Mouse (Mus musculus) midbrain, embryonic 11.5 days (tissue): ENCODE results near the gene Ccdc174. TPM values are rescaled to one million over a fixed set of nuclear protein-coding genes. Genes with fewer than 3 reads are reported as not detected.

Source experiments
- ATAC-seq: fragments of 200-750 bp; cut with Nextera tagmentation; 2 replicates; pipeline ENCODE4 v1.8.0; 2017; ENCODE audit warnings: moderate TSS enrichment, moderate library complexity; ENCODE audit not compliant: low FRiP score
- DNase-seq: peaks from one replicate; pipeline ENCODE4 v3.0.0; 2015; ENCODE audit warnings: low spot score; ENCODE audit errors: missing footprints
- H3K27ac ChIP-seq: fragments of 300-500 bp; sonication (generic); 2 replicates; pipeline ENCODE4 v1.5.1; 2014; ENCODE audit warnings: low read depth, low read length
- H3K27me3 ChIP-seq: fragments of 300-500 bp; sonication (generic); 2 replicates; pipeline ENCODE4 v1.6.1; 2014; ENCODE audit warnings: mild to moderate bottlenecking, low read length, moderate library complexity, mixed read lengths; ENCODE audit not compliant: control insufficient read depth, insufficient read depth
- H3K36me3 ChIP-seq: fragments of 300-500 bp; sonication (generic); 2 replicates; pipeline ENCODE4 v1.6.1; 2014; ENCODE audit warnings: mild to moderate bottlenecking, low read length, moderate library complexity, mixed read lengths; ENCODE audit not compliant: control insufficient read depth, insufficient read depth
- H3K4me1 ChIP-seq: fragments of 300-500 bp; sonication (generic); 2 replicates; pipeline ENCODE4 v1.6.1; 2014; ENCODE audit warnings: low read length; ENCODE audit not compliant: control insufficient read depth, insufficient read depth
- H3K4me2 ChIP-seq: fragments of 300-500 bp; sonication (generic); 2 replicates; pipeline ENCODE4 v1.6.1; 2014; ENCODE audit warnings: mild to moderate bottlenecking, moderate library complexity
- H3K4me3 ChIP-seq: fragments of 300-500 bp; sonication (generic); 2 replicates; pipeline ENCODE4 v1.5.1; 2014; ENCODE audit warnings: low read depth, low read length
- H3K9ac ChIP-seq: fragments of 300-500 bp; sonication (generic); 2 replicates; pipeline ENCODE4 v1.6.1; 2014; ENCODE audit warnings: low read length
- H3K9me3 ChIP-seq: fragments of 300-500 bp; sonication (generic); 2 replicates; pipeline ENCODE4 v1.6.1; 2016; ENCODE audit warnings: low read length; ENCODE audit not compliant: control insufficient read depth
- WGBS: fragments of 180-500 bp; shearing (Covaris S2); extraction: QIAGEN DNeasy Blood & Tissue Kit; methylation state at CpG from one replicate; pipeline ENCODE4 v1.1.7; 2014; 5-methylcytosine and 5-hydroxymethylcytosine counted together
- polyA plus RNA-seq: library from polyadenylated mRNA; unstranded; fragments of >200 nt; fragmentation: Nextera tagmentation; extraction: Ambion mirVana; gene quantifications from 2 replicates; pipeline ENCODE4 v1.2.1, GENCODE M21; 2014

The Ccdc174 gene
- polyA plus RNA-seq, 1 experiment from 2014 or later, result 50.2 TPM

GRCm38 (mm10) chr6:91864595-91864994 lies 13.3 kb upstream of the Ccdc174 start:
- Histone ChIP-seq H3K27ac (no peak overlapping the region), H3K4me1 (no peaks in the 10 kb centered on the region), H3K4me3 (no peak overlapping the region), H3K27me3 (no peaks in the 10 kb centered on the region), H3K9me3 (no peaks in the 10 kb centered on the region; the same call in 1 of the 2 replicates), H3K9ac (no peak overlapping the region), H3K4me2 (no peak overlapping the region), H3K36me3 (no peaks in the 10 kb centered on the region)
- no peak for DNase-seq
- no peak for ATAC-seq
- WGBS, result 70% methylated on average over 5 of the region's 5 CpGs

GRCm38 (mm10) chr6:91865601-91866000 lies 12.3 kb upstream of the Ccdc174 start:
- H3K36me3 ChIP-seq, result no peaks in the 10 kb centered on the region
- WGBS, result 90% methylated on average over 11 of the region's 11 CpGs
- H3K9me3 ChIP-seq, result no peaks in the 10 kb centered on the region
- H3K4me1 ChIP-seq, result no peaks in the 10 kb centered on the region
- no peak overlapping the region for H3K9ac ChIP-seq
- H3K4me3 ChIP-seq, result no peak overlapping the region
- H3K27me3 ChIP-seq, result no peaks in the 10 kb centered on the region
- ATAC-seq, result no peak
- no peak for DNase-seq
- H3K27ac ChIP-seq, result no peak overlapping the region
- H3K4me2 ChIP-seq, result no peak overlapping the region

GRCm38 (mm10) chr6:91868091-91868490 lies 9.8 kb upstream of the Ccdc174 start:
- 91% methylated on average over 5 of the region's 5 CpGs for WGBS
- Histone ChIP-seq H3K36me3 (no peaks in the 10 kb centered on the region), H3K27ac (no peak overlapping the region), H3K4me2 (no peak overlapping the region), H3K27me3 (no peaks in the 10 kb centered on the region; the same call in 1 of the 2 replicates), H3K9ac (no peak overlapping the region), H3K4me3 (no peak overlapping the region), H3K9me3 (no peaks in the 10 kb centered on the region), H3K4me1 (no peaks in the 10 kb centered on the region)
- DNase-seq (no peak), ATAC-seq (no peak)

DNA sequence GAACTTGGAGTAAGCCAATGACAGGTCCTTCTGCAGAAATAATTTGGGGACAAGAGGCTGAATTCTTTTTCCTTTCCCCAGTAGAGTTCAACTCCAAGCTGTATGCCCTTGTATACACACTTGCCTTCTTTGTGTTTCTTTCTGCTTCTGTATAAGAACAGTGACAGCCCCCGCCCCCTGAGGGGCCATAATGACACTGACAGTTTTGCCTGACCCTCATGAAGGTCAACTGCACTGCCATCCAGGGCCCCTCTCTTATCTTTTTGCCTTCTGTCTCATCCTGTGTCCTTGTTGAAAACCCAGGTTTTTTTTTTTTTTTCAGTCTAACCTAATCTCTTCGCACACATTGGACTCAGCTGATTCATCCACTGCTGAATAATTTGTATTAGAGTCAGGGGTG lies 5.1 kb upstream of the Ccdc174 start:
- Histone ChIP-seq H3K4me3 (no peak overlapping the region), H3K27me3 (no peaks in the 10 kb centered on the region; the same call in 1 of the 2 replicates), H3K9ac (no peak overlapping the region), H3K4me2 (no peak overlapping the region), H3K4me1 (peaks cover 3% of the 10 kb centered on the region; the same call in 1 of the 2 replicates), H3K9me3 (no peaks in the 10 kb centered on the region), H3K36me3 (no peaks in the 10 kb centered on the region), H3K27ac (no peak overlapping the region)
- ATAC-seq, result no peak
- WGBS, result 73% methylated on average over 2 of the region's 2 CpGs
- DNase-seq, result no peak

DNA sequence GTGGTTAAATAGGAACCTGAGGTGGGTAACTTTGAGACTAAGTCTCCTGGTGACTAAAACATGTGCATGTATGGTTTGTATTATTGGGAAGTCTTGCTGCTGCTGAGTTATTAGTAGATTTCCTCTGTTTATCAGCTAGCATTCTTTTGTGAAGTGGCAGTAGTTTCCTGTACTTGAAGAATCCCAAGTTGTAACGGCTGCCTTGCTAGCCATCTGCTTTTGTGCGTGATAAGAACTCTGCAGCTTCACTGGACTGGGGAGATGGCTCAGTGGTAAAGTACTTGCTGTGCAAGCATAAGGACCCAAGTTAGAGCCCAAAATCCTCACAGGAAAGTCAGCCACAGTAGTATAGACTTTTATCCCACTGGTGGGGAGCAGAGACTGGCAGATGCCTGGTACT lies 6.0 kb downstream of the Ccdc174 start:
- Histone ChIP-seq H3K27ac (no peak overlapping the region), H3K9me3 (no peaks in the 10 kb centered on the region), H3K9ac (no peak overlapping the region), H3K36me3 (peaks cover 19% of the 10 kb centered on the region), H3K27me3 (no peaks in the 10 kb centered on the region), H3K4me1 (peaks cover 2% of the 10 kb centered on the region), H3K4me2 (no peak overlapping the region), H3K4me3 (no peak overlapping the region)
- no peak for ATAC-seq
- WGBS, result 86% methylated on average over 2 of the region's 2 CpGs
- DNase-seq, result peak; percentile 68

- no peak for ATAC-seq
- peaks cover 24% of the 10 kb centered on the region for H3K36me3 ChIP-seq
- no peak overlapping the region for H3K9ac ChIP-seq
- 88% methylated on average over 3 of the region's 3 CpGs for WGBS
- H3K9me3 ChIP-seq, result no peaks in the 10 kb centered on the region
- no peak for DNase-seq
- H3K4me1 ChIP-seq, result no peaks in the 10 kb centered on the region
- H3K27me3 ChIP-seq, result no peaks in the 10 kb centered on the region
- H3K4me3 ChIP-seq, result no peak overlapping the region
- H3K27ac ChIP-seq, result no peak overlapping the region
- H3K4me2 ChIP-seq, result no peak overlapping the region
These were observed 11.5 kb downstream of the Ccdc174 start for GRCm38 (mm10) chr6:91889255-91889906.

DNA sequence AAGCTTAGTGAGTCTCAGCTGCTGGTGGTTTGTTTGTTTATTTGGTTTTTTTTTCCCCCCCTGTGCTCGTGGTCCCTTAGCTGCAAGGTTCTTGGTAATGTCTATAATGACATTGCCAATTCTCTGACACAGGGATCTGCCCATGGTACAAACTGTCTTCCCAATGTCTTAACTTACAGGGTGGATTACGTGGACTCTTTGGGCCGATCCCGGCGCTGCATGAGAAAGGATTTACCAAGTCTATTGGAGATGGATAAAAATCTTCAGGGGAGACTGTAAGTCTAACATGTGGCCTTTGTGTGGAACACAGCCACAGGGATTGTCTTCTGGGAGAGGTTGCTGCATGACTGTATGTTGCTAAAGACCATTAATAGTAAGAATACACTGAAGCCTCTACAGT lies 12.8 kb downstream of the Ccdc174 start:
- Histone ChIP-seq H3K9me3 (no peaks in the 10 kb centered on the region), H3K4me2 (no peak overlapping the region), H3K9ac (no peak overlapping the region), H3K27me3 (no peaks in the 10 kb centered on the region), H3K4me3 (no peak overlapping the region), H3K4me1 (no peaks in the 10 kb centered on the region), H3K27ac (no peak overlapping the region), H3K36me3 (peaks cover 25% of the 10 kb centered on the region)
- DNase-seq (no peak), ATAC-seq (no peak)
- WGBS, result 96% methylated on average over 5 of the region's 5 CpGs

GRCm38 (mm10) chr6:91891776-91892175 lies 13.9 kb downstream of the Ccdc174 start:
- H3K4me1 ChIP-seq, result no peaks in the 10 kb centered on the region
- no peak for ATAC-seq
- H3K4me2 ChIP-seq, result no peak overlapping the region
- H3K4me3 ChIP-seq, result no peak overlapping the region
- 93% methylated on average over 2 of the region's 2 CpGs for WGBS
- H3K27ac ChIP-seq, result no peak overlapping the region
- no peaks in the 10 kb centered on the region for H3K9me3 ChIP-seq
- peaks cover 20% of the 10 kb centered on the region for H3K36me3 ChIP-seq
- no peak for DNase-seq
- H3K9ac ChIP-seq, result no peak overlapping the region
- no peaks in the 10 kb centered on the region for H3K27me3 ChIP-seq

- WGBS, result 96% methylated on average over 3 of the region's 3 CpGs
- Histone ChIP-seq H3K27me3 (no peaks in the 10 kb centered on the region), H3K4me2 (no peak overlapping the region), H3K4me1 (no peaks in the 10 kb centered on the region), H3K9ac (no peak overlapping the region), H3K9me3 (no peaks in the 10 kb centered on the region), H3K27ac (no peak overlapping the region), H3K36me3 (peaks cover 21% of the 10 kb centered on the region), H3K4me3 (no peak overlapping the region)
- no peak for ATAC-seq
- DNase-seq, result no peak
These were observed 18.9 kb downstream of the Ccdc174 start for GRCm38 (mm10) chr6:91896783-91897182.
